Mouse (Mus musculus) CH12.LX (cell line): ENCODE results near the gene Atg3. TPM values are rescaled to one million over a fixed set of nuclear protein-coding genes. Genes with fewer than 3 reads are reported as not detected.

ENCODE experiments used
- DNase-seq: peaks from one replicate; pipeline ENCODE4 v3.0.0-alpha.2; 2013; ENCODE audit errors: extremely low read depth
- H3K27ac ChIP-seq: 2 replicates; pipeline ENCODE4 v1.5.1; 2012; ENCODE audit warnings: low read depth, mild to moderate bottlenecking, control low read depth, moderate library complexity; ENCODE audit not compliant: insufficient read depth
- H3K27me3 ChIP-seq: replicated peaks from 2 replicates; pipeline ENCODE3; 2012; ENCODE audit warnings: inconsistent platforms
- H3K36me3 ChIP-seq, 2 experiments: replicated peaks in 1 of 2; 2 replicates each; pipeline versions ENCODE3 to v1.6.1; 2012; ENCODE audit warnings: inconsistent platforms in 1 of 2, low read length in 1 of 2, mild to moderate bottlenecking in 1 of 2, mixed read lengths in 1 of 2, moderate library complexity in 1 of 2; ENCODE audit not compliant: control insufficient read depth in 1 of 2, insufficient read depth in 1 of 2
- H3K4me1 ChIP-seq, 2 experiments: 2 replicates each; pipeline ENCODE4 v1.6.1; 2012; ENCODE audit warnings: inconsistent platforms in 1 of 2, moderate library complexity in 1 of 2; ENCODE audit not compliant: insufficient read depth in 2 of 2, control insufficient read depth in 1 of 2
- H3K4me2 ChIP-seq: 2 replicates; pipeline ENCODE4 v1.6.1; 2012; ENCODE audit warnings: low read depth, mild to moderate bottlenecking, control low read depth; ENCODE audit not compliant: poor library complexity, insufficient read depth, severe bottlenecking
- H3K4me3 ChIP-seq, 3 experiments: fragments of 150-350 bp in 1 of 3; sonication (generic) in 1 of 3; replicated peaks in 1 of 3; 2 replicates each; pipeline versions ENCODE3 to v1.5.1; 2011 to 2012; ENCODE audit warnings: low read depth in 2 of 3, low read length in 2 of 3, mild to moderate bottlenecking in 2 of 3, moderate library complexity in 2 of 3, control low read depth in 1 of 3, improper control_type of control experiment in 1 of 3, inconsistent platforms in 1 of 3, mixed read lengths in 1 of 3; ENCODE audit not compliant: poor library complexity in 1 of 3
- H3K79me2 ChIP-seq: replicated peaks from 2 replicates; pipeline ENCODE4 v1.6.1; 2012; ENCODE audit warnings: mild to moderate bottlenecking, moderate library complexity; ENCODE audit not compliant: control insufficient read depth, poor library complexity, insufficient read depth, severe bottlenecking; ENCODE audit errors: extremely low read depth
- H3K9ac ChIP-seq: 2 replicates; pipeline ENCODE4 v1.6.1; 2012; ENCODE audit warnings: low read depth, mild to moderate bottlenecking, control low read depth, moderate library complexity; ENCODE audit not compliant: insufficient read depth
- H3K9me3 ChIP-seq: replicated peaks from 2 replicates; pipeline ENCODE3; 2012; ENCODE audit warnings: low read length, inconsistent platforms, mixed read lengths
- CHD1 ChIP-seq: IDR thresholded peaks from 2 replicates; pipeline ENCODE4 v1.6.1; 2012; ENCODE audit warnings: low read depth, low read length, improper control_type of control experiment, inconsistent platforms
- CHD2 ChIP-seq: IDR thresholded peaks from 2 replicates; pipeline ENCODE4 v1.6.1; 2011; ENCODE audit warnings: low read length, improper control_type of control experiment
- EP300 ChIP-seq: IDR thresholded peaks from 2 replicates; pipeline ENCODE4 v1.6.1; 2011; ENCODE audit warnings: low read length, improper control_type of control experiment
- ETS1 ChIP-seq: conservative IDR thresholded peaks from 2 replicates; pipeline ENCODE4 v1.6.1; 2012; ENCODE audit warnings: low read depth, mild to moderate bottlenecking, inconsistent platforms, low read length, improper control_type of control experiment, moderate library complexity
- GABPA ChIP-seq: IDR thresholded peaks from 2 replicates; pipeline ENCODE4 v1.6.1; 2012; ENCODE audit warnings: low read depth, low read length, improper control_type of control experiment, inconsistent platforms; ENCODE audit not compliant: insufficient replicate concordance
- IRF4 ChIP-seq: IDR thresholded peaks from 2 replicates; pipeline ENCODE4 v1.6.1; 2014; ENCODE audit warnings: low read depth, mild to moderate bottlenecking, inconsistent platforms, low read length, improper control_type of control experiment
- JUN ChIP-seq: IDR thresholded peaks from 2 replicates; pipeline ENCODE4 v1.6.1; 2011; ENCODE audit warnings: low read depth, mild to moderate bottlenecking, low read length, improper control_type of control experiment, moderate library complexity; ENCODE audit not compliant: insufficient read depth
- KAT2A ChIP-seq: IDR thresholded peaks from 2 replicates; pipeline ENCODE4 v1.6.1; 2012; ENCODE audit warnings: low read length, improper control_type of control experiment, inconsistent platforms; ENCODE audit not compliant: insufficient replicate concordance
- MAFK ChIP-seq: IDR thresholded peaks from 2 replicates; pipeline ENCODE4 v1.6.1; 2011; ENCODE audit warnings: low read length, improper control_type of control experiment; ENCODE audit not compliant: insufficient replicate concordance
- MAZ ChIP-seq: IDR thresholded peaks from 2 replicates; pipeline ENCODE4 v1.6.1; 2012; ENCODE audit warnings: low read depth, mild to moderate bottlenecking, inconsistent platforms, low read length, improper control_type of control experiment, moderate library complexity
- MEF2A ChIP-seq: IDR thresholded peaks from 2 replicates; pipeline ENCODE4 v1.6.1; 2014; ENCODE audit warnings: low read depth, mild to moderate bottlenecking, inconsistent platforms, low read length, improper control_type of control experiment, borderline replicate concordance
- MXI1 ChIP-seq: IDR thresholded peaks from 2 replicates; pipeline ENCODE4 v1.6.1; 2011; ENCODE audit warnings: mild to moderate bottlenecking, low read depth, low read length, improper control_type of control experiment
- NELFE ChIP-seq: IDR thresholded peaks from 2 replicates; pipeline ENCODE4 v1.6.1; 2011; ENCODE audit warnings: low read depth, low read length, improper control_type of control experiment
- NRF1 ChIP-seq: IDR thresholded peaks from 2 replicates; pipeline ENCODE4 v1.6.1; 2014; ENCODE audit warnings: low read depth, mild to moderate bottlenecking, inconsistent platforms, low read length, improper control_type of control experiment, moderate library complexity
- POLR2AphosphoS2 ChIP-seq: IDR thresholded peaks from 2 replicates; pipeline ENCODE4 v1.6.1; 2011; ENCODE audit warnings: low read depth, low read length, improper control_type of control experiment
- RAD21 ChIP-seq: IDR thresholded peaks from 2 replicates; pipeline ENCODE4 v1.6.1; 2011; ENCODE audit warnings: low read depth, mild to moderate bottlenecking, low read length, improper control_type of control experiment, moderate library complexity
- RCOR1 ChIP-seq: conservative IDR thresholded peaks from 2 replicates; pipeline ENCODE4 v1.6.1; 2012; ENCODE audit warnings: low read depth, mild to moderate bottlenecking, inconsistent platforms, low read length, improper control_type of control experiment
- UBTF ChIP-seq: IDR thresholded peaks from 2 replicates; pipeline ENCODE4 v1.6.1; 2012; ENCODE audit warnings: low read depth, mild to moderate bottlenecking, inconsistent platforms, low read length, improper control_type of control experiment, moderate library complexity
- USF1 ChIP-seq: IDR thresholded peaks from 2 replicates; pipeline ENCODE4 v1.6.1; 2014; ENCODE audit warnings: low read depth, mild to moderate bottlenecking, inconsistent platforms, low read length, improper control_type of control experiment
- USF2 ChIP-seq: conservative IDR thresholded peaks from 2 replicates; pipeline ENCODE4 v1.6.1; 2011; ENCODE audit warnings: low read depth, low read length, improper control_type of control experiment
- ZKSCAN1 ChIP-seq: IDR thresholded peaks from 2 replicates; pipeline ENCODE4 v1.6.1; 2012; ENCODE audit warnings: low read depth, inconsistent platforms, low read length, improper control_type of control experiment, borderline replicate concordance
- ZMIZ1 ChIP-seq: IDR thresholded peaks from 2 replicates; pipeline ENCODE4 v1.6.1; 2012; ENCODE audit warnings: low read depth, mild to moderate bottlenecking, inconsistent platforms, low read length, improper control_type of control experiment
- ZNF384 ChIP-seq: IDR thresholded peaks from 2 replicates; pipeline ENCODE4 v1.6.1; 2012; ENCODE audit warnings: low read depth, low read length, improper control_type of control experiment, inconsistent platforms
- dilution Hi-C: fragments of 300-500 bp; cut with MboI; formaldehyde crosslinking; loops from 2 replicates; pipeline ENCODE4 v1.14.3; 2020; ENCODE audit warnings: low sequenced_read_pairs; ENCODE audit not compliant: extremely low pct_unique_long_range_greater_than_20kb, extremely low pct_ligation_motif_present
- in situ Hi-C: fragments of 300-500 bp; cut with MboI; formaldehyde crosslinking; loops from 3 replicates; pipeline ENCODE4 v1.14.3; 2019; ENCODE audit warnings: low sequenced_read_pairs, low pct_ligation_motif_present, low pct_unique_long_range_greater_than_20kb, mixed read lengths
- polyA plus RNA-seq: library from polyadenylated mRNA; unstranded; fragments of >175 nt; gene quantifications from 2 replicates; pipeline ENCODE4 v1.2.1, GENCODE M21; 2012; ENCODE audit warnings: low read depth; ENCODE audit not compliant: insufficient read length
- total RNA-seq, 2 experiments: library from RNA; depleted of rRNA; stranded (reverse); fragments of 300-350 nt in 1 of 2; fragments of >200 nt in 1 of 2; gene quantifications; 2 replicates each; pipeline ENCODE4 v1.2.3; 2012 to 2014

Gene Atg3
- total and polyA plus RNA-seq, 3 experiments, result 27.6 to 67.5 (median 43.0) TPM

- peak; percentile 41; the same call in 1 of the 2 replicates for TF ChIP-seq EP300
- no peak for TF ChIP-seq ZNF384
- TF ChIP-seq ZMIZ1, result no peak
- TF ChIP-seq NELFE, result no peak
- TF ChIP-seq USF2, result no peak
- no peak for TF ChIP-seq ETS1
- no peak for TF ChIP-seq IRF4
- TF ChIP-seq MXI1, result no peak; the same call in 1 of the 2 replicates
- TF ChIP-seq KAT2A, result no peak
- TF ChIP-seq RAD21, result no peak
- TF ChIP-seq, all 38 proteins: peak for 6
Observed at GRCm38 (mm10) chr16:45159389-45159716, 768 bp downstream of the Atg3 start (continued).

GRCm38 (mm10) chr16:45178552-45178951 is 20.0 kb downstream of the Atg3 start:
- in situ Hi-C loops (no loop called here), dilution Hi-C loops (no loop called here)
- no peak overlapping the region for H3K27ac ChIP-seq
- no peak for DNase-seq
- no peak for TF ChIP-seq POLR2AphosphoS2
- TF ChIP-seq RCOR1, result no peak
- TF ChIP-seq USF1, result no peak
- TF ChIP-seq ZKSCAN1, result no peak
- TF ChIP-seq GABPA, result no peak
- H3K4me3 ChIP-seq, result no peak overlapping the region
- H3K79me2 ChIP-seq, result no peaks in the 10 kb centered on the region
- H3K36me3 ChIP-seq, result peaks cover 17 to 51% of the 10 kb centered on the region in 2 experiments
- no peaks in the 10 kb centered on the region for H3K27me3 ChIP-seq
- no peaks in the 10 kb centered on the region for H3K9me3 ChIP-seq
- H3K4me2 ChIP-seq, result no peak overlapping the region
- peaks cover 0 to 24% of the 10 kb centered on the region in 2 experiments; a peak in 2 of 4 replicates for H3K4me1 ChIP-seq
- H3K9ac ChIP-seq, result no peak overlapping the region

GRCm38 (mm10) chr16:45181824-45182223 is 23.2 kb downstream of the Atg3 start:
- Histone ChIP-seq H3K4me2 (no peak overlapping the region), H3K9ac (no peak overlapping the region), H3K4me3 (no peak overlapping the region), H3K9me3 (no peaks in the 10 kb centered on the region), H3K36me3 (peaks cover 20 to 55% of the 10 kb centered on the region in 2 experiments), H3K27me3 (no peaks in the 10 kb centered on the region), H3K79me2 (no peaks in the 10 kb centered on the region), H3K27ac (no peak overlapping the region), H3K4me1 (peaks cover 0 to 12% of the 10 kb centered on the region in 2 experiments; a peak in 1 of 4 replicates)
- in situ Hi-C loops, result no loop called here
- dilution Hi-C loops, result no loop called here
- no peak for DNase-seq
- no peak for TF ChIP-seq CHD2
- TF ChIP-seq MAFK, result no peak
- no peak for TF ChIP-seq CHD1
- TF ChIP-seq MAZ, result no peak
- TF ChIP-seq RAD21, result no peak
- TF ChIP-seq MEF2A, result no peak
- TF ChIP-seq POLR2AphosphoS2, result no peak
- no peak for TF ChIP-seq UBTF
- TF ChIP-seq JUN, result no peak
- TF ChIP-seq NRF1, result no peak
- no peak for TF ChIP-seq MXI1
- TF ChIP-seq GABPA, result no peak
- TF ChIP-seq EP300, result no peak
